Mouse (Mus musculus): ENCODE results near the gene Clcc1. TPM values are rescaled to one million over a fixed set of nuclear protein-coding genes. Genes with fewer than 3 reads are reported as not detected.
"Not testable (repeated sequence)": the region's sequence is repeated elsewhere in the genome, so short reads cannot be mapped to it uniquely, and the experiment has no call there.

The Clcc1 gene
- 10 to 100 TPM; 26.4 to 29.9 TPM for total RNA-seq (2021)
- long read RNA-seq, experiment 1, transcript Clcc1-202 (12 exons, 2,043 nt): major isoform, 5 of 32 reads
- long read RNA-seq, experiment 1, partial matches to known transcripts: 2 of 32 reads
- long read RNA-seq, experiment 1, other reads (novel, unspliced or antisense): 25 of 32 reads
- long read RNA-seq, experiment 2, transcript Clcc1-202 (12 exons, 2,043 nt): major isoform, 11 of 47 reads
- long read RNA-seq, experiment 2, partial matches to known transcripts: 1 of 47 reads
- long read RNA-seq, experiment 2, other reads (novel, unspliced or antisense): 35 of 47 reads

DNA sequence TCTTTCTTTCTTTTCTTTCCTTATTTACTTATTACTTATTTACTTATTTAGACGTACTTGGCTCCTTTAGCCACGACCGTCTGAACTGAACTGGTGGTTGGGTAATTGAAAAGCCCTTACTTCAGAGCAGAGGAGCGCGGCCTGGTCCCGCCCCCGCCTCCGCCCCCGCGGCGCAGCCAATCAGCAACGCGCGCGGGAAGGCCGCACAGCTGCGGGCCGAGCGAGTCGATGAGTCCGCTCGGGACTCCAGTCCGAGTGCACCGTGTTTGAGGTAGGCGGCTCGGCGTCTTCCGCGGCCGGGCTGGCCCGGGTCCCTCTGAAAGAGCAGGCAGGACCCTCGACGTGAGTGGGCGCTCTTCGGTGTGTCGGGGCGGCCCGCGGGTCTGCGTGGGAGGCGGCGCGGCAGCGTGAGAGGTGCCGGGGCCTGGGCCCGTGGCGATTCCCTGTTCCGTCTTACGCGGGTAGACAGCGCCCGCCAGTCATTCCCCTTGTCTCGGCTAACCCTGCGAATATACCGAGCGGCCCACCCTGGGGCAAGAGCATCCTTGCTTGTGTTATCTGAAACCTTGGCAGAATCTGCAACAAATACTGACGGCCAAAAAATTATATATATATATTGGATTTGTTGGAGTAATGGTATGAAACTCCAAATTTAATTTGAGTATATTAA, at the start of gene Clcc1:
TSS of gene Clcc1 (plus strand) at position 204 of the 670 bp plus-strand sequence.
- DNase-seq: peak; percentile 96

DNA sequence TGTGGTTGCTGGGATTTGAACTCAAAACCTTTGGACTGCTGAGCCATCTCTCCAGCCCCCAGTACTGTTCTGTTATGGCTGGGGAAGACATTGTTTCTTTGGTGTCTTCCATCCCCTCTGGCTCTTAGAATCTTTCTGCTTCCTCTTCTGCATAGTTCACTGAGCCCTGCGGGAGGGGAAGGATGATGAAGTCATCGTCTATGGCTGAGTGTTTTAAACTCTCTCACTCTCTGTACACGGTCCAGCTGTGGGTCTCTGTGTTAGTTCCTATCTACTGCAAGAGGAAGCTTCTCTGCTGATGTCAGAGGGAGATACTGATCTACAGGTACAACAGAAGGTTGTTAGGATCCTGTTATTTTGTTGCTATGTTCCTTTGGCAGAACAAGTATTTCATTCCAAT, 44.8 kb upstream of the Clcc1 start:
- no peak for DNase-seq

DNA sequence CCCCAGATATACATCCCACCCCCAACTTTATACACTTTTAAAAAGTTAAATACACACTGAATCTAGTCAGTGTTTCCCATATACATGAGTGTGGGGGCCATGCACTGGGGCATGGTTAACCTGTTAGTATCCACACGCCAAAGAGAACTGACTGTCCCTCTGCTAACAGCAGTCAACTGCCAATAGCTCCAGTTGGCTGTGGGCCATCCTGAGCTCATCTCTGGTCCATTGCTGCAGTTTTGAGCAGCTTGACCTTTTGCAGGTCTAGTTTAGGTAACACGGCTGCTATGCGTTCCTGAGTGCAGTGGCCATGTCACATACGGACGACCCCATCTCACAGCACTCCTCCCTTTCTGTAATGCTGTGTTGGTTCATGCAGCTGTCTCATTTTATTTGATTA, 19.0 kb upstream of the Clcc1 start:
- no peak for DNase-seq

DNA sequence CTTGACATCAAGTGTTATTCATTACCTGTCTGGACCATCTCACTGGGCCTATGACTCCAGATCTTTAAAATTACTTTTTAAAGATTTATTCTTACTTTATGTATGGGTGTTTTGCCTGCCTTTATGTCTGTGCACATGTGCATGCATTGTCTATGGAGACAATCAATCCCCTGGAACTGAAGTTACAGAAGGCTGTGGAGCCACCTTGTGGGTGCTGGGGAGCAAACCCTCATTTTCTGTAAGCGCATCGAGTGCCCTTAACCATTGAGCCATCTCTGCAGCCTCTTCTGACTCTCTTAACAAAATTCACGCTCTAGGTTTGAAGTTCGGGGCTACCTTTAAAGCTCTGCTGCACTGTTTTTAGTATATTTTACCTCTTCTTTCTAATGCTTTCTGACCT, 14.3 kb upstream of the Clcc1 start:
- no peak for DNase-seq

DNA sequence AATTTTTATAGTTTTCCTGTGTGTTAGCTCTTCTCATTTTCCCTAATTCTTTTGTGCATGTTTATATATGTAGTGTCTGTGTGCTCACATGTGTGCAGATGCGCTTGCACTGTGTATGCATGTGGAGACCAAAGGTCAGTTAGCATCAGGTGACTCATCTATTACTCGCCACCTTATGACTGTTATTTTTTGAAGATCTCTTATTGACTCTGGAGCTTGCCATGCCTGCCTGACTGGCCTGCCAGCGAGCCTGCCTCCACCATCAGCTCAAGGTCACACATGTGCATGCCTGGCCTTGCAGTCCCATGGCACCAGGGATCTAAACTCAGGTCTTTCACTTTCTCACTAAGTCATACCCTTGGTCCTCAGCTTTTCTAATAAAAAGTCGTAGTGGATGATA, 12.7 kb upstream of the Clcc1 start:
- no peak for DNase-seq

DNA sequence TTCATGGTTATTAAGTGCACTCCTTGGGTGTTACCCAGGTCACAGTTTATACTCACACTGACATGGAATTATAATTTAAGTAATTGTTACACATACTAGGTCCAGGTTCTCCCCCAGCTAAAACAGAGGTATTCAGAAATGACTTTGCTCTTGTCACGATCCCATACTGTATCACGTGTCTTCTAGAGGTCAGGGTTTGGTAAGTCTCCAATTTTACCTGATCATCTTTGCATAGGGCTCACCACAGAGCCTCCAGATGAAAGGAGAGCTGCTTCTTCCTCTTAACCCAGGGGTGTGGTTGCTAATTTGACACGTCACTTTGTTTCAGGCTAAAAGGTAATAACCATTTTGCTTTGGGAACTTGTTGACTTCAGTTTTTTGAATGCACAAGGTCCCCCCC, 8.9 kb upstream of the Clcc1 start:
- no peak for DNase-seq

DNA sequence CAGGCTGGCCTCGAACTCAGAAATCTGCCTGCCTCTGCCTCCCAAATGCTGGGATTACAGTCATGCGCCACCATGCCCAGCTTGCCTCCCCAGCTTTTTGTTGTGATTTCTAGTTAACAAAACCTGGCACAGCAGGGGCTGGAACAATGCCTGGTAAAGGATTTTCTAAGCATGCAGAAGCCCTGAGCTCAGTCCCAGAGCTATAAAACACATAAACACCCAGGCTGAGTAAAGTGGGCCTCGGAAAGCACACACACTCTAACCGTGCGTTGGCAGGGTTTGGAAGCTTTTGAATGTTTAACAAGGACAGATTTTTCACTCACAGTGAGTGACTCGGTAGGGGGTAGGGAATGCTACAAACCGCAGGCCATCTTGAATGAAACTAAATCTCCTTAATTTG, 7.7 kb upstream of the Clcc1 start:
- no peak for DNase-seq

DNA sequence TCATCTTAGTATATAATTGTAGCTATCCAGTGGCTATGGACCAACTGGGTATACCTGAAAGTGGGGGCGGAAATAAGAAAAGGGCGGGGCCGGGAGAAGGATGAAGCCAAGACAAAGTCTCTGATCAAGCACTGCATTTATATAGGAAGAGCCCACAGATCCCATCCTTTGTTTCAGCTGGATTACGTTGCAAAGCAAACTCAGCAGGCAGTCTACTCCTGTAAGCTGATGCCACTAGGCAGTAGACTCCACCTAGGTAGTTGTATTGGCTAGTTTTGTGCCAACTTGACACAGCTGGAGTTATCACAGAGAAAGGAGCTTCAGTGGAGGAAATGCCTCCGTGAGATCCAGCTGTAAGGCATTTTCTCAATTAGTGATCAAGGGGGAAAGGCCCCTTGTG, 6.0 kb upstream of the Clcc1 start:
- DNase-seq: not testable (repeated sequence)

DNA sequence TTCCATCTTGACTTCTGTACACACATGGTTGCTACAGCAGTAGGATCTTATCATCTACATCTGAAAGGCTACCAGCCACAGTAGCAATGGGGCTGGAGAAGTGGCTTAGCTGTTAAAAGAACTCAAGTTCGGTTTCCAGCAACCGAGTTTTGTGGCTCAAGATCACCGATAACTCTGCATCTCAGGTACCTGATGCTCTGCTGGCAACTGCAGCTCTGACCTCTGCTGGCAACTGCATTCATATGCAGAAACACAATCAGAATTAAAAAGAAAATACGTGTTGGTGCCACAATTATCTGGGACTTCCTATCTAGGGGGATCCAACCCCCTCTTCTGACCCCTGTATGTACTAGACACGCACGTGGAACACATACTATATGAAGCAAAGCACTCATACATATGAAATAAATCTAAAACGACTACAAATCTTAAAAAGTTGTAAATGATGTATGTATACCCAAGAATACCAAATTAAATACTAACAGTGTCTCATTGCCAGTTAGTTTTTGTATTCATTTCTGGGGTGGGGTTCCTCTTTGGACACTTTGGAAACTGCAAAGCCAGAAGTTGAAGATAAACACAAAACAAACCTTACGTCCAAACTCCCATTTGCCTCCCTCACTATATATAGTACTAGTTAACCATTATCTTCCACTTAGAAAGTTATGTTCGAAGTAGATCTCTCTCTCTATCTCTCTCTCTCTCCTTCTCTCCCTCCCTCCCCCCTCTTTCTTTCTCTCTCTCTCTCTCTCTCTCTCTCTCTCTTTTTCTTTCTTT, 659 bp upstream of the Clcc1 start:
- no peak for DNase-seq

DNA sequence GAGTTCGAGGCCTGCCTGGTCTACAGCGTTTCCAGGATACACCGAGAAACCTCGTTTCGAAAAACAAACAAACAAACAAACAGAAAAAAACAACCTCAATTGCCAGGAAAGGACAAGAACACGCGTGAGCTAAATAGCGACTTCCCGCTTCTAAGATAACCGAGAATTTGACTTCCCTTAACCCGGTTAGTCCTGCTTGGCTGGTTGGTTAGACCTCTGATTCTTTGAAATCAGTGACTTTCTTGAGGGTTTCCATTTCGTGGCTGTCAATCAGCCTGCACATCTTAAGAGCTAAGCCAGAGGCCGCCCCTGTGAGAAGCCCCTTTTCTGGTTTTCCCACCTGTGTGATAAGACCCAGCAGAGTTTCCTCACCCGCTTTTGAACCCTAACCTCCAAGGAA, 853 bp downstream of the Clcc1 start:
- DNase-seq: no peak

DNA sequence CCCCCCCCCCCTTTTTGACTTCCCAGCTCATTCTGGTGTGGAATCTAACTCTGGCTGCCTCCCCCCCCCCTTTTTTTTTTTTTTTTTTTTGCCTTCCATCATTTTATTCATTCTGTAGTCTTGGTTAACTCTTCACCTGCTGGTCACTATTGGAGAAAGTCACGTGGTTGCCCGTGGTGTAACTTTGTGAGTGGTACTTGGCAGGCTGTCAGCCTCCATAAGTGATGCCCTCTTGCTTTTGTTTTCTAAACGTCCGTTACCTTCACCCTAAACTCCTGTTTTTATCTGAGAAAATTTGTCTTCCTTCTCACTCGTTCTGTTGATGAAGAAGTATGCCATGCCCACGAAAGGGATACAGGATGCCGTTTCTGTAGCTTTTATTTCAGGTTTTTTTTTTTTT, 1.8 kb downstream of the Clcc1 start:
- no peak for DNase-seq

DNA sequence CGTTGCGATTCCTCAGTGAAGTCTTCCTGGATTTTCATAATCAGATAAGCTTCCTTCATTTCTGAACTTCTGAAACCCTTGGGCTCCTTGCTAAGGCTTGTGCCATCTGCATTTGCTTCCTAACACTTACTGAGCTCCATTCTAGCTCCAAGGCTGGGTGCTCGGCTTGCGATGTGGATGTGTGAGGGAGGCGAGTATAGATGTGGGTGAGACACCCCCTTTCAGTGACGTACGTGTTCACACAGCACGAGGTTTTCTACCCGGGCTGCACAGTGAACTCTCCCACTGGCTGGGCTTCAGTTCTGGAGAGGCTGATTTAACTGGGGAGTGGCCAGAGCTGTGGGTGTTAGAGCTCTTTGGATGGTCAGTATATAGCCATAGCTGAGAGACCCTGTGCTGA, 4.9 kb downstream of the Clcc1 start:
- no peak for DNase-seq

DNA sequence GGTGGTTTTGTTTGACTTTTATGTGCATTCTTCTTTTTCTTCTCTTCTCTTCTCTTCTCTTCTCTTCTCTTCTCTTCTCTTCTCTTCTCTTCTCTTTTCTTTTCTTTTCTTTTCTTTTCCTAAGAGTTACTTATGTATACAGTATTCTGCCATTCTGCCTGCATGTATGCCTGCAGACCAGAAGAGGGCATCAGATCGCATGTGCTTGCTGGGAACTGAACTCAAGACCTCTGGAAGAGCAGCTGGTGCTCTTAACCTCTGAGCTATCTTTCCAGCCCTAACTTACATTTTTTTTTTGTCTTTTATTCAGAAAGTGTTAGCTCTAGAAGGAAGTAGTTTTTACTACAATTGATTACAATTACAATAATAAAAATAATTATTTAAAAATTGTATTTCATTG, 7.2 kb downstream of the Clcc1 start:
- DNase-seq: no peak

DNA sequence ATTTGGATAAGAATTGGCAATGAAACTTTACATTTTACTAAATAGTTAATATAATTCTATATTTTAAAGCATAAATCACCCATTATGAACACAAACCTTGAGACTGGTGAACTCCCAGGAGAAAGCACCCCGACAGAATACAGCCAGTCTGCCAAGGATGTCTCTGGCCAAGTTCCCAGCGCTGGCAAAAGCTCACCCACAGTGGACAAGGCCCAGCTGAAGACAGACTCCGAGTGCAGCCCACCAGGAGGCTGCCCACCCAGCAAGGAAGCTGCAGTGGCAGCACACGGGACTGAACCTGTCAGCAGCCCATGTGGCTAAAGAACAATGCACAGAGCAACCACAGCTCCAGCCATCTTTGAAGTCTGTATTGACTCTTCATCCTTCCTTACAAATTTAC, 22.9 kb downstream of the Clcc1 start:
- no peak for DNase-seq

DNA sequence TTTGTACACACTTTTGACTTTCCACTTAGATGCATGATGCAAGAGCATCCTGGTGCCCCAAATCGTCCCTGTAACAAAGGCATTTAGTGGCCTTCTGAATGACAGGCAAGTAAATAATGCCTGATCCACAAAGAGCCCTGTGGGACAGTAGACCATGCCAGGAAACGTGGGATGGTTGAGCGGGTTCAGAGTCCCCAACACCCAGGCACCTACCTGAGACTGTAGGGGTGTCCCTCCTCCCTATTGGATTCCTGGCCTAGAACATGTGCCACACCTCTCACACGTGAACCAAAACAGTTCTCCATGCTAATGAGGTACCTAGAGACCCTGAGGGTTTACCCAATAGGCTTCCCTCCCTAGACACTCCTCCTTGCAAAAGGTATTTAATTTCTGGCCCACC, 27.3 kb downstream of the Clcc1 start:
- no peak for DNase-seq

DNA sequence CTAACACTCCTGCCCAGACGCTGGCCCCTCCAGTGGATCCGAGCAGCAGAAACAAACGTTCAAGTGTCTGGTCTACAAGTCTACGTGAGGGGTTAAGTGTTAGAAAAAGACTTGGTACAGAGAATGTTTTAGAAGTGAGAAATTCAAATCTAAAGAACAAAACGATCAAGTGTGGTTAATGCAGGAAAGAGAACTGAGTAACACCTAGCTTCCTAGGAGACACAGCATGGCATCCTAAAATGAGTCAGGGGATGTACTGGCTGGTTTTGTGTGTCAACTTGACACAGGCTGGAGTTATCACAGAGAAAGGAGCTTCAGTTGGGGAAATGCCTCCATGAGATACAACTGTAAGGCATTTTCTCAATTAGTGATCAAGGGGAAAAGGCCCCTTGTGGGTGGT, 29.9 kb downstream of the Clcc1 start:
- DNase-seq: not testable (repeated sequence)

DNA sequence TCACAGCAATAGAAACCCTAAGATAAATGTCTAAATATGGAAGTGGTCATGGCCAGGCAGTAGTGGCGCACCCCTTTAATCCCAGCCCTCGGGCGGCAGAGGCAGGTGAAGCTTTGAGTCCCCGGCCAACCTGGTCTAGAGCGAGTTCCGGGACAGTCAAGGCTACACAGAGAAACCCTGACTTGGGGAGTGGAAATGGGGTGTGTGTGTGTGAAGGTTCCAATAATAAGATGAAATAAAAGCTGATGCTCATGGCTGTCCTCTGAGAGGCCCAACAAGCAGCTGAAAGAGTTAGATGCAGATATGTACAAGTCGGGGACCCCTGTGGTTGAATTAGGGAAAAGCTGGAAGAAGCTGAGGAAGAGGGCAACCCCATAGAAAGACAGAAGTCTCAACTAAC, 32.0 kb downstream of the Clcc1 start:
- no peak for DNase-seq

DNA sequence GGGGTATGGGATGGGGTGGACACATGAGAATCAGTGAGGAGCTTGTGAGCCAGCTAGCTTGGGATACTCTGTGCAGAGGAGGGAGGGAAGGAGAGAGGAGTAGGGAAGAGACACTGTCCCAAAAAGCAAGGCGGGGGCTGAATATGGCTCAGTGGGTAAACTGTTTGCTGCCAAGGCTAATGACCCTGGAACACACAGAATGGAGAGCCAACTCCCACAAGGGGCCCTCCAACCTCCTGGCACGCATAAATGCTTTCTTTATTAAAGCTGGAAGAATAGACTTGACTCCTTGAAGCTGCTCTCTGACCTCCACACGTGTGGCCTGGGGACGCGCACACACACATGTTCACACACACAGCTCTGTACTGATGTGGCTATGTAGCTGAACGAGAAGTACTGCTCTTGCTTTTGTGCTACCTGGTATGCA, 35.3 kb downstream of the Clcc1 start:
- DNase-seq: no peak

DNA sequence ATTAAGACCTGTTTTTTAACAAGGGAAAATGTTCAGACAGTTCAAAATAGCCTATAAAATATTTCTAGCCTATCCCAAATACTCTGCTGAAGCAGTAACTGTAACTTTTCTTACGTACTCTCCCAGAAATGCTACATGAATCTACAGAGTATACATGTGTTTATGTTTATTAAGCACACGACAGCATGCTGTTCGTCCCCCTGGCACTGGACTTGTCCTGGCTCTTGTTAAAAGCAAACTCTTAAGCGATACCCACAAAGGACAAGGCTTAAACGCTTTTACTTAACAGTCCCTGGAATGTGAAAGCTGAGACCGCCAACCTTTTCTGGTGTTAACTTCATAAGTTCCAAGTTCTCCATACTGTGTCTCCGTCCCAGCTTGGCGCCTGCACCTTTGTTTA, 35.7 kb downstream of the Clcc1 start:
- DNase-seq: no peak

DNA sequence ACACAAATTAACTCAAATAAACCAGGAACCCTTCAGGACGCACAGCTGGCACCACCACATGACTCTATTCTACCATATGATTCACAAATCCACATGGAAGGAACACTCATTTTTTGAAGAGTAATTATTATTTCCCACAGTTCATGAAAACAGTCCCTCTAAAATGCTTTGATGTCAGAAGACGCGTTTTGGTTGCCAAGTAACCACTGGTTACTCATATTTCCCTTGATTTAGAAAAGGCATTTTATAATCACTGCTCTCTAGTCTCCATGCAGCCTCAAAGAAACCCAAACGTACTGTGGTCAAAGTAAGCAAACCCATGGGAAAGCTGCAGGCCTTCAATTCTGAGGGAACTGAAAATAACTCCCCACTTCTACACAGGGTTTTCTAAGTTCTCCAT, 36.3 kb downstream of the Clcc1 start:
- no peak for DNase-seq

DNA sequence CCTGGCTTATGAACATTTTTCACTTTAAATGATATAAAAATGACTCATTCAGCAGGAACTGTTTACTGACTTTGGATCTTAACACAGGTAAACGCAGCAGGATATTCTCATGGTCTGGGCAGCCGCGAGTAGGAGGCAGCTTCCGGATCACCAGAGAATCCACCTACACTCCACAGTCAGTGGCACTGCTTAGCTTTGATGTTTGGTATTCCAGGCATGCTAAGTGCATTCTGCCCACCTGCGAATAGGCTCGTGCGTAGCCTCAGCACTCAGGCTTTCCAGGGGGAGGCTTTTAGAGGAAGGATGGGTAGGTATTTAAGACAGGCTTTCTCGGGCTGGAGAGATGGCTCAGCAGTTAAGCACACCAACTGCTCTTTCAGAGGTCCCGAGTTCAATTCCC, 40.6 kb downstream of the Clcc1 start:
- DNase-seq: no peak

DNA sequence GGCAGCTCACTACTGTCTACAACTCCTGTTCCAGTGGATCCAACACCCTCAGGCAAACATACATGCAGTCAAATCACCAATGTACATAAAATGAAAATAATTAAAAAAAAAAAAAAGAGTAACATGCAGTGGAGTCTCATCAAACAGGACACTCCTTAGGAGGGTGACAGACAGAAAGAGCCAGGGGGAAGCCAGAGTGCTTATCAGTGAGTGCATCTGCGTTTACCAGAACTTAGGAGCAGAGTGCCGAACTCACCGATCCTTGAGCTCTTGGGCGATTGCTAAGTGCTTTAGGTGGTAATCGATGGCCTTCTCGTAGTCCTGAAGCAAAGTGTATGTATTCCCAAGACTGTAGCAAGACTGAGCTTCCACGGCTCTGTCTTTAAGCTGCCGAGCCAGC, 44.9 kb downstream of the Clcc1 start:
- no peak for DNase-seq

DNA sequence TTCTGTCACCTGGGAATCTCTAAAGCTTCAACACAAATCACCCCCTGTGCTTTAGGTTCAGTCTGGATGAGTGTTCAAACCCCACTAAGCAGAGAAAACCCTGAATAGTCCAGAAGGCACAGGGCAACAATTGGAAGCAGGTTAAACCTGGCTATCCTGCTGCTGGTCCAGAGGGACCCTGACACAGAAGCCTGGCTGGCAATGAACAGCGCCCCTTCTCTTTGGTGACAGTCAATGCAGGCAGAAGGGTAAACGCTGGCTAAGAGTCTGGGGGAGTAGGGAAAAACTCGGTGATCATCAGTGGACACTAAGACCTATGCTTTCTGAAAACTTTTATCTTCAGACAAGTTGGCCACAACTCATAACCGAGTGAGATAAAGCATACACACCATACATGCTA, 46.1 kb downstream of the Clcc1 start:
- DNase-seq: no peak

DNA sequence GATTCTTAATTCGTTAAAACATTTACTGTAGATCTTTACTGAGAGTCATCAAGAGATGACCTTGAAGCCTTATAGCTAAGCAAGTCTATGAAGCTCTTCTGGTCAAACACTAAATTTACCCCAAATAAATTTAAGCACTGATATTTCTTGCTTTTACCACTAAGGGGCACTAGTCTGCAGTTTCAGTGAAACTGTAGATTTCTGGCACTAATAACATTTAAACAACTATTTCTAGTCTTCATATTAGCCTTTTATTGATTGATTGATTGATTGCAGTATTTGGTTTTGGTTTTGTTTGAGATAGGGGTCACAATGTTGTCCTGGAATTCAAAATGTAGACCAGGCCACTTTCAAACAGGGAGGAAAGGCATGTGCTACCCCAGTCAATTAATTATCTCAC, 47.5 kb downstream of the Clcc1 start:
- no peak for DNase-seq
